Mouse (Mus musculus): Measurements from ENCODE around the gene Yy1.

Gene Yy1

DNA sequence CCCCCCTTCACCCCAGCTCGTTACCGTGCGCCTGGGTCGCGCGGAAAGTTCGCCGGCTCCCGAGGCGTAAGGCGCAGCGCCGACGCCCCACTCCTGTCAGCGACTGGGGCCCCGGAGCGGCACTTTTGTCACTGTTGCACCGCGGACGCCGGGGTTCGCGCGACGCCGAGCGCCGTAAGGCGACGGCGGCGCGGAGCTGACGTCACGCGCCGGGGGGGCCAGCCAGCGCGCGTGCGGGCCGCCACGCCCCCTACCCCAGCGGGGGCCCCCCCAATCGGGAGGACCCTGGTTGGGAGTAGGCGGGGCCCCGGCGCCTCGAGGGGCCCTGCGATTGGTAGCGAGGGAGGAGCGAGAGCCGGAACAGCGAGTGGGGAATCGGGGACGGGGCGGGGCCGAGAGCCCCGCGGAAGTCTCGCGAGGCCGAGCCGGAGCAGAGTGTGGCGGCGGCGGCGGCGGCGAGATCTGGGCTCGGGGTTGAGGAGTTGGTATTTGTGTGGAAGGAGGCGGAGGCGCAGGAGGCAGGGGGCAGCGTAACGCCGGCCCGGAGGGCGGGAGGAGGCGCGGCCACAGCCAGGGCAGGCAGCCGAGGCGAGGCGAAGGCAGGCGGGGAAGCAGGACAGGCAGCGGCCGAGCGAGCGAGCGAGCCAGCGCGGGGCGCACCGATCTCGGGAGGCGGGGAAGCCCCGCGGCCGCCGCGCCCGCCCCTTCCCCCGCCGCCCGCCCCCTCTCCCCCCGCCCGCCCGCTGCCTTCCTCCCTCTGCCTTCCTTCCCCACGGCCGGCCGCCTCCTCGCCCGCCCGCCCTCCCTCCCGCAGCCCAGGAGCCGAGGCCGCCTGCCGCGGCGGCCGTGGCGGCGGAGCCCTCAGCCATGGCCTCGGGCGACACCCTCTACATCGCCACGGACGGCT, at the start of gene Yy1:
Gene Yy1, plus strand, starts transcription at position 428 of the 907 bp plus-strand sequence.
- peak; percentile 97 for DNase-seq (ENCODE audit: low spot score)

DNA sequence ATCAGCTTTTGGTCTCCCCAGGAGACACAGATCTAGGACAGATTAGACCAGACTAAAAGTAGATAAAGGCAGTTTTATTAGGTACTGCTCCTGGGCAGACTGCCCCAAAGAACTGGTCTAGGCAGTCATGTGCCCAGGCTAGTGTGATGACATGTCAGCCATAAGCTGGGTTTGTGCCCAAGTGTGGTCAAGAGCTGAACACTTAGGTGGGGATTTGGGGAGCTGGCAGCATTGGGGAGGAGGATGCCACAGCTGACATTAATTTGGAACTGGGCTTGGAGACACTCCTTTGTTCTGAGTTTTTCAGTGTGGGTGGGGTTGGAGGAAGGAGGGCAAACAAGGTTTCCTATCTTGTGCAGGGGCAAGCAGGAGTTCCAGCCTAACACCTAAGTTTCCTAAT, 46.8 kb upstream of the Yy1 start:
- DNase-seq (ENCODE audit: low spot score) = no peak

DNA sequence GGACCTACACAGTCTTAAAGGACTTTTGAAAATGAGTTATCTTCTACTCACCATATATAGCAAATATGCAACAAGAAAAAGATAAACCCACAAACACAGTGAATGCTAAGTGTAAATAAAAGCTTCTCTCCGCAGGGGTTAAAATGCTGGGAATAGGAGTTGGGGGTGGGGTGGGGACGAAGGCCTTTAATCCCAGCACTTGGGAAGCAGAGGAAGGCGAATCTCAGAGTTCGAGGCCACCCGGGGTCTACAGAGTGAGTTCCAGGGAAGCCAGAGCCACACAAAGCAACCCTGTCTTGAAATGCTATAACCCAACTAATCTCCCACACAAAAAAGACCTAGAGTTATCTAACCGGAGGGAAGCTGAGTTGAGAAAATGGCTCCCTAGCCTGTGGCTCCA, 43.8 kb upstream of the Yy1 start:
- no peak for DNase-seq (ENCODE audit: low spot score)

DNA sequence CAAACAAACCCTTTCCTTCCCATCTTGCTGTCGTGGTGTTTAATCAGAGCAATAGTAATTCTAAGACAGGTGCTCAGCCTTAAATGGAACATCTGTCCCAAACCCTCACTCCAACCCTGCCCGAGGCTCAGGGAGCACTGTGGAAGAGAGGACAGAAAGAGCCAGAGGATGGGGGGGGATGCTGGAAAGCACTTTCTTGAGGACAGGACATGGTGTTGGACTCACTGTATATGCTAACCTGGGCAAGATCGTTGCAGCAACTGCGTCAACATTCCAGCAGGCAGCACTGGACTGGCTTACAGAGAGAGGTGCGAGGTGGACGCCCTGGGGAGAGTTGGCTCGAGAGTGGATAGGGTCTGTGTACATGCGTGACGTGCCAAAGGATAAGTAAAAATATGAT, 43.3 kb upstream of the Yy1 start:
- DNase-seq (ENCODE audit: low spot score) = no peak

DNA sequence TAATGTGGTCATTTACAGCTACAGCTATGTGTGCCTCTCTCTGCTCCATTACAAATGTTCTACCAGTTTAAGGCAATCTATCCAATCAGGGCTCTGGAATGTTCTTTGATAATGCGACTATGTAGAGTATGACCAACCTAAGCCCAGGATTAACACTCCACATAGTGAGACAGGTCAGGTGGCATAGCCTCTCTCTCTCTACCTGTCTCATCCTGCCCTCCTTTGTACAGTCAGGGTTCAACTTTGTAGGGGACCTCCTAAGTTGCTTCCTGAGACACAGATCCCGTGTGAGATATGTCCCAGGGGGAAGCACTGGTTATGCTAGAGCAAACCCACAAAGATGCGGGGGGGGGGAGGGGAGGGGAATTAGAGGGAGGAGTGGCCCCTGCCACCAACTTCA, 42.5 kb upstream of the Yy1 start:
- DNase-seq (ENCODE audit: low spot score) = no peak

DNA sequence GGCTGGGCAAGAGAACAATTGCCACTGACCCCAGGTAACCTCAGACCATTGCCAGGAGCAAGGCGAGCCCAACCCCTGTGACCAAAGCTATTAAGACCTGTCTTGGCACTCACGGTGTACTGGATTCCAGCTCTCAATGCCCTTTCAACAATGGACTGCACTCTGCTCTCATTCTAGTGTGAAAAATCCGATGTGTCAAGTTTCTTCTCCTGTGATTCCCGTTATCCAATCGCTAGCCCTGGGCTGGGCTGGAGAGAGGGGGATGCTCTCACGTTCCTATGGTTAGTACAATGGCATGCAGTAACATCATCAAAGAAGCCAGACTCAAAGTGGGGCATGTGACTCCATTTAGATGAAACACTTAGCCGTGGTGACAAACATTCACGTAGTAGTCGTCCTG, 41.0 kb upstream of the Yy1 start:
- no peak for DNase-seq (ENCODE audit: low spot score)

DNA sequence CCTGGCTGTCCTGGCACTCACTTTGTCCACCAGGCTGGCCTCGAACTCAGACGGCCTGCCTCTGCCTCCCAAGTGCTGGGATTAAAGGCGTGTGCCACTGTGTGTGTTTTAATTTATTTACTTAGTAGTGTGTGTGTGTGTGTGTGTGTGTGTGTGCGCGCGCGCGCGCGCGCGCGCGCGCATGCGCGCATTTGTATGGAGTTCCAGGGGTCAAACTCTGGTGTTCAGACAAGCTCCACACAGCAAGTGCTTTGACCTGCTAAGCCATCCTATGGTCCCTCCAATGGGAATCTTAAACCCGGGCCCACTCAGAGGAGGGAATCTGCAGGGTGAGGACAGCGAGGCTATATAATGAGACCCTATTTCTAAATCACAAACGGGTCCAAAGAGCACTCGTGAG, 37.6 kb upstream of the Yy1 start:
- no peak for DNase-seq (ENCODE audit: low spot score)

DNA sequence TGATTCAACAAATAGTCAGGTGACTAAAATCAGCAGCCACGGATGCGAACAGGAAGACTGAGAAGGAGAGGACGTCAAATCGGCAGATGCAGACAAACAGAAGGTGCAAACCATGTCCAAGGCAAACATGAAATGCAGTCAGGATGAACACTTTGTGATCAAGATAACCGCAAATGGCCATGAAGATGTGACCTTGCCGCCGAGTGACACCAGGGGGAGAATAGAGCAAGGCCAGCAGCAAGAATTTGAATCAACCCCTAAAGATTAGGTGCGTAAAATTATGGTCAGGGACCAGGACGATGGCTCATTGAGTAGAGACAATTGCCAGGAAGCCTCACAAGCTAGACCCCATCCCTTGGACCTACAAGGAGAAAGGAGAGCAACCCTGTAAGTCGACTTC, 36.2 kb upstream of the Yy1 start:
- DNase-seq (ENCODE audit: low spot score) = no peak

DNA sequence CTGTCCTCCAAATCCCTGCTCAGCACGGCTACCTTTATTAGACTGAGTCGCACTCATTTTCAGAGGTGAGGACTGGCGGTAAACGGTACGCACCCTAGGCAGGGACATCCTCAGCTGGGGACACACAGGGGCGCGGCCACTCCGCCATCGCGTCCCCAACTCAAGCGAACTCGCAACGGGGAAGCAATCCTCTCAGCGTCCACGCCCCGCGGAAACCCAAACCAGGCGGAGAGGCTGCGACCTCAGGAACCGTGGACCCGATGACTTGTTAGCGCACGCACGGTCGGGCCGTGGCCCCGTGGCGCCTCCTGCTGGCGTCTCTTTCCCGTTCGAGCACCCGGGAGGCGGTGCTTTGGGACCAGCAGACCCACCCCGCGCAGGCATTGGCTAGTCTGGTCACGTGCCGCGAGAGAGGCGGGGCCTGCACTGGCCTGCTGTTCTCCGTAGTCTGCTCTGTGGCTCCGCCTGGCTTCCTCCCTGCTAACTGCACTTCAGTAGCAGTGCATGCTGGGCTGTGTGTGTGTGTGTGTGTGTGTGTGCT, 35.0 kb upstream of the Yy1 start:
- peak; percentile 94 for DNase-seq (ENCODE audit: low spot score)

DNA sequence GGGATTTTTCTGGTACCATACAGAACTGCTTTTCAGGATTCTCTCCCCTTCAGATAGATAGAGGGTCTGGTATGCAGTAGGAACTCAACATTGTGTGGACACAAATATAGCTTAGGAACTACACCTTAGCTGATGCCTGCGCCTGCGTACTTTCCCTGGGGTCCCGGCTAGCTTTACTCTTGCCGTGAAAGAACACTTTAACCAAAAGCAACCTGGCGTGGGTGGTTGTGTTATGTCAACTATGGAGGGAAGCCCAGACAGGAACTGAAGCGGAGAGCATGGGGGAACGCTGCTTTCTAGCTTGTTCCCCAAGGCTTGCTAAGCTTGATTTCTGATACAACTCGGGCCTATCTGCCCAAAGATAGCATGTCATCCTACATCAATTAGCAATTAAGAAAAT, 34.5 kb upstream of the Yy1 start:
- DNase-seq (ENCODE audit: low spot score) = no peak

DNA sequence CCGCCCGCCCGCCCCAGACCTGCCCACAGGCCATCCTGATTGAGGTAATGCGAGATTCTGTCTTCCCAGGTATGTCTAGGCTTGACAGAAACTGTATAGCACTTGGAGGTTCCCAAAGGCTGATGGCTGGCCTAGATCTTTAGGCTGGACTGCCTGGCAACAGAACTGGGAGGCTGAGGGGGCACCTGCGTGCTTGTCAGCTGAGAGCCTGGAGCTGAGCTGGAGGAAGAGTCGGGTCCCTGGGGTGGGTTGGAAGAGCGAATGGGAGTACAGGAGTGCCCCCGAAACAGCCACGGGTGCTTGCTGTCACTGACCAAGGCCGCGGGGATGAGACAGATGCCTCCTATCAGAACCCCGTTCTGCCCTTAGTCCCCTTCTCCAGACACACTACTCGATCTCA, 34.1 kb upstream of the Yy1 start:
- DNase-seq (ENCODE audit: low spot score) = no peak

DNA sequence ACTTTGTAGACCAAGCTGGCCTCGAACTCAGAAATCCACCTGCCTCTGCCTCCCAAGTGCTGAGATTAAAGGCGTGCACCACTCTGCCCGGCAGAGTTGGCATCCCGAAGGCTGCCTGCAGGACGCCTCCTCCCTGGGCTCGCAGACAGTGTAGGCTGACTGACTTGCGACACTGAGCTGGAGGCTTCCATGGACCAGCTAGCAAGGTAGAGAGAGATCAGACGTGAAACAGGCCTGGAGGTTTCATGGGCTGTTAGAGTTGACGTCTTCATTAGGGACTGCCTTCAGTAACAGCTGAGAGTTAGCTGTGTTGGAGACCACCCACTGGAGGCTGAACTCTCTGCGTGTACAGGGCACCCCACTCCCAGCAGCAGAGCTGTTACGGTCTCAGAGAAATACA, 33.5 kb upstream of the Yy1 start:
- DNase-seq (ENCODE audit: low spot score) = no peak

DNA sequence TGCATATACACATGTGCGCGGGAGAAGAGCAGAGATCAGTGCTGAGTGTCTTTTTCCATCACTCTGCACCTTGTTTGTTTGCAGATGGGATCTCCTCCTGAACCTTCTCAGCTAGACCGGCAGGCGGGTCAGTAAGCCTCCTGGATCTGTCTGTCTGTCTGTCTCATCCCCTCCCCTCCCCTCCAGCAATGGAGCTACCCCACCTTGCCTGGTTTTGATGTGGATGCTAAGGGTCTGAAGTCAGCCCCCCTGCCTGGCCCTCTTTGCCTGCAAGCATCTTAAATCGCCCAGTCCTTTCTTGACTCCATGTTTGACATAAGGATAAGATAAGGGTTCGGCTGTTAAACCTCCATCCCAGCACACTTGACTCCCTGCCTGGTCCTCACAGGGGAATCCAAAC, 32.8 kb upstream of the Yy1 start:
- no peak for DNase-seq (ENCODE audit: low spot score)

DNA sequence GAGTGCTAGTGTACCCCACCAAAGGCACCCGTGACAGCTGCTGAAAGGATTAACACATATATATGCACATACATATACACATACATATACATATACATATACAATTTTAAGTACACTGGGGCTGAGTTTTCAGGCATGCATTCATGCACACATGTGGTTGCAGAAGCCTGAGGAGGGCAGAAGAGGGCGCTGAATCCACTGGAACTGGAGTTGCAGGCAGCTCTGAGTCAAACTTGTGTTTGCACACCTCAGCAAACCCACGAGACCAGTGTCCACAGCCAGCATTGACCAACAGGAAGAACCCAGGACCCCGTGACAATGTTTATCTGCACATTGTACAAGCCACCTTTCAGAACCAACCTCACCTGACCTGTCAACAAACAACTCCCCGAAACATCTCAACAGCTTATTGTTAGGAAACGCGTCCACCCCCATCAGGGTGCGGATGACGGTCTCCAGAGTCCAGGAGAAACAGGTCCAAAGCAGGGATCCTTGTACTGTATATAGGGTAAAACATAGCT, 32.2 kb upstream of the Yy1 start:
- DNase-seq (ENCODE audit: low spot score) = no peak

DNA sequence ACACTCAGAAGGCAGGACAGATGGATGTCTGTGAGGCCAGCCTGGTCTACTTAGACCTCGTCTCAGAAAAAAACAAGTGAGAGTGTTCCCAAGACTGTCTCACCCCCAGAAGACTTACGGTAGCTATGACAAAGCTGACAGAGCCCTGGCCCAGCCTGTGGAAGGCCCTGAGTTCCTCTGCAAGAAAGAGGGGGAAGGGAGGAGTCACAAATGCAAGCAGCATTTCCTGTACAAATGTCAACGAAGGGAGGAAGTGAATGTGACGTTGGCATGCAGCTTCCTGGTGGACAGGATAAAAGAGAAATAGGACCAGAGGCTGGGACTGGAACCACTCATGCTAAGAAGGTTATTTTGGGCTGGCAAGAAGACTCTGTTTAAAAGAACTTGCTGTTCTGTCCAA, 31.6 kb upstream of the Yy1 start:
- no peak for DNase-seq (ENCODE audit: low spot score)

DNA sequence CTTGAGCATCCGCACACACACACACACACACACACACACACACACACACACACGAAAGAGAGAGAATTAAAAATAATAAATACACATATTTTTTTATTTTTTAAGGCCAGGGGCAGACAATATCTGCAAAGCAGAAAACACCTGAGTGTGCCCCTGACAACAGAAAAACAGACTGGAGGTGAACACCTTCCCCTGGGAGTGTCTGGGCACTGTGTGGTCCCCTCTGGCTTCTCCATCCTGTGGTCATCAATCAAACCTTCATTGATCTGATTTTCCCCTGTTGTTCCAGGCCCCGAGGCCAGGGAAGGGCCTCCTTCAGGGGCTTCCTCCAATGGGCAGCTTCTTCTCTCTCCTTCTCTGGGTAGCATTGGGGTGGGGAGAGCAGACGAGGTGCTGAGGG, 31.1 kb upstream of the Yy1 start:
- no peak for DNase-seq (ENCODE audit: low spot score)

DNA sequence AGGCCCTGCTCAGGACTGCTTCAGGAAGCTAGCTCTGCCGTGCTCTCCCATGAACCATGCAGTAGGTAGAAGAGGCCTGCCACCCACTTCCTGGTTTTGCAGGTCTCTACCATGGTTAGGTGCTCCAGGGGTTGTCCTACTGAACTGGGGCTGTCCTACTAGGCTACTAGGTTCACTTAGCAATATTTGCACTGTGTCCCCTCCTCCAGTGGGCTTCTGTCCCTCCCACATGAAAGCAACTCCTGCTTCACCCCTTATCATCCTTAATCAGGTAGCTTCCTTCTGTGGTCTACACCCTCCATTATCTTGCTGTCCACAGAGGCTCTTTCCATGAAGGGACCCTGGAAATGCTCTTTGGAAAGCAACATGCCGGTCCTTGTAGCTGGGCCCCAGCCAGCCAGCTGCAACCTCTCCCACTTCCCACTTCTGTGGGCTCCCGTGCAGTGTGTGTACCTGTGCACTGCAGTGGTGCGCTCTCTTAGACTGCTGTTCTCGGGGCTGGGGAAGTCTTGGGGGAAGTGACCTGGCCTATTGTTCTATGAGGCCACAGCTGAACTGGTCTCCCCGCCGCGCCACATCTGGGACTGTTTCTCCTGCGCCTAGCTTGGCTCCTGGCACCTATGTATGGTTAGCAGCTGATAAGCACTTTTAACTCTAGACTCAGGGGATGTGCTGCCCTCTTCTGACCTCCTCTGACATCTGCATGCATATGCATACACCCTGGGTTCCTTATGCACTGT, 29.5 kb upstream of the Yy1 start:
- peak; percentile 80 for DNase-seq (ENCODE audit: low spot score)

DNA sequence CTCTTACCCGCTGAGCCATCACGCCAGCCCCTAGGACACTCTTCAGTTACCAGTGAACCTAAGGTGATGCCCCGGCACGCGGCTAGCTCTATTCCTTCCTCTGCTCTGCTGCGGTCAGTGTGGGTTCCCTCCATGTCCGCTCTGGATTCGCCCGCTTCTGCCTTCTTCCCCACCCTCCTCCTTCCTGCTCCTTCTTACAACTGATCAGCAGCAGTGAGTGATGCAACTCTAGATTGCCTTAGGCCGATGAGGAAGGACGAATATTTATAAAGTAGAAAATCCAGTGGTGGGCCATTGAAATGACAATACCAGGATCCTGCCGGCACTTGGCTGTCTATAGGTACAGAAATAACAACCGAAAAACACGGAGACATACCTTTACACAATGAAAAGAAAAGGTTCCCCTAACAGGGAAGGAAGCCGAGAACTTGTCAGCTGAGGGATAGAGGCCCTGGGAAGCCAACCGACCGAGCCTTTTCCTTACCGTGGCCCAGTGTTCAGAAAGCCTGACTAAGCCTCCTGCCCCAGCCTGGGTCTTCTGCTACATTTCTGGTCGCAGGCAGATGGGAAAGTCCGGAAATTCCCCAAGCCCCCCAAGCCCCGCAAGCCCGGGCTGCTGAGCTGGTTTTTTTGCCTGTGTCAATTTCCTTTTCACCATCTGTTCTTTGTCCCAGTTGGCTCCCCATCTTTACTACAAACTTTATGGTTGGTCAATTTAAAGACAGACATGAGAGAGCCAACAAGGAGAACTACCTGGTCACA, 27.7 kb upstream of the Yy1 start:
- DNase-seq (ENCODE audit: low spot score) = no peak

DNA sequence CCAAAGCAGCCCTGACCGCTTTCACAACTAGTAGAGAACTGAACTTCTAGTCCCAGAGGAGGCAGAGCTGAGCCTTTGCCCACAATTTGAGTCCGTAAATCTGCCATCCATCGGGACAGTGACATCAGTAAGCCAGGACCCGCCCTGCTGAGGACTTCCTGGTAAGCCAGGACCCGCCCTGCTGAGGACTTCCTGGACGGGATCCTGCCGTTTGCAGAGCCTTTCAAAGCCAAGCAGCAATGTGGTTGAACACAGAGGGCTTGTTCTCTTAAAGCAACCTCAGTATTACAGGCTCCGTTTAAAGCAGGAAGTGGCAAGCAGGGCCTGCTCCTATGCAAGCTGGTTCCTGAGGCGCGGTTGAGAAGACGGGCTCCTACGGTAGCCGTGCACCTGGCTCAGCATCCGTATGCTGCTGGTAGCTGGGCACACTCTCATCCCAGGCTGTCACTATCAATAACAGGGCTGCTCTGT, 27.0 kb upstream of the Yy1 start:
- peak; percentile 53 for DNase-seq (ENCODE audit: low spot score)

DNA sequence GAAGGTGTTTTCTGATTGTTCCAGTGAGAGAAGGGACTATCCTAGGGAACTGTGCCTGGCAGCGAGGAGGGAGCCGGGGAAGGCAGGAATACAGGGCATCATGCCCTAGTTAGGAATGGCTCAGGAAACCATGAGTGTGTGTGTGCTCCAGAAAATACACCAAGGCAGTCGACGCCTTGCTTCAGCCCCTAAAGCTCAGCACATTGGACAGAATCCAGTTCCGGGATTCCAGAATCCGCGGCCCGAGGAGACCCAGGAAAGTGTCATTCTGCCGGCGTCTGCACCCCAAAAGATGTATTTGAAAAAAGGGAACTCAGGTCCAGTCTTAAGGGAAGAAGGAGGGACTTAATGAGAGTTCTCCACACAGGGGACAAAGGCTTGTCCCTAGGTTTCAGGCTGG, 26.5 kb upstream of the Yy1 start:
- no peak for DNase-seq (ENCODE audit: low spot score)

DNA sequence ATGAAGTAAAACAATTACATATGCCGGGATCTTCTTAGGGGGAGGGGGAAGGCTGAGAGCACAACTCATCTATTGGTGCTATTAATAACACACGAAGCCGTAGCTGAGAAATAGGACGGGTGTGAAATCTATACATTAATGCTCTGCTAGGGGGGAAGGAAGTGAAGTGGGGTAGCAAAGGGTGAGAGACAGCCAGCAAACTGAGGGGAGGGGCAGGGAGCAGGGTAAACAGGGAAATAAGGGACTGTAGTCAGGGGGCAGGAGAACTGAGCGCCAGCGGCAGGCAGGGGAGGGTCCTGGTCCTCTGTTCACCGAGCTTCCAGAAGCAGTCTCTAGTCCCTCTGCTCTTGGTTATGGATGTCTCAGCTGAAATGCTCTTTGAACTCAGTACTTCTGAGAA, 25.9 kb upstream of the Yy1 start:
- no peak for DNase-seq (ENCODE audit: low spot score)

DNA sequence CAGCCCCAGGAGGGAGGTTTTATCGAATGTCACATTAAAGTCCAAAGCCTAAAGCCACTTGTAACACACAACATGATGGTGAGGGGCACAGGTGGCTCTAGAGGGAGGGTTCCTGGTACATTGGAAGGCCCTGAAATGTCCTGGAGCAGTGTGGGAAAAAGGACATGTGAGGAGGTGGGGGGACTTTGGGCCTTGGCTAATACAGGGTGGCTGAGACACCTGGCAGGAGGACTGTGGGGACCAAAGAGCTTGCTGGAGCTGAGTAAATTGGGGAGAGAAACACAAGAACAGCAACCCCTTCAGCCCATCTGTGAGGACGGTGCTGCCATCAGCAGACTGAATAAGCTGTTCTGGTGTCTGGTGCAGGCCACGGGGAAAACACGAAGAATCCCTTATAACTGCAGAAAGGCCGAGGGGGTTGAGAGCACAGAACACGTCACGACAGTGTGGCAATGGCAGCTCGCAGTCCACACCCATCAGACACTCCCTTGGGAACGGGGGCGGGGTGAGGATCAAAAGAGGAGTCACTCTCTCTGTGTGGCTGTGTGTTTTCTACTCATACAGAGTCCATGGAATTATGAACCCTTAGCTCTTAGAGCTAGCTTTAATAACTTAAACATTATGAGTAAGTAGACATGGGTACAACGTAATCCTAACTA, 24.4 kb upstream of the Yy1 start:
- DNase-seq (ENCODE audit: low spot score) = no peak
